In the genomic region with DNA sequence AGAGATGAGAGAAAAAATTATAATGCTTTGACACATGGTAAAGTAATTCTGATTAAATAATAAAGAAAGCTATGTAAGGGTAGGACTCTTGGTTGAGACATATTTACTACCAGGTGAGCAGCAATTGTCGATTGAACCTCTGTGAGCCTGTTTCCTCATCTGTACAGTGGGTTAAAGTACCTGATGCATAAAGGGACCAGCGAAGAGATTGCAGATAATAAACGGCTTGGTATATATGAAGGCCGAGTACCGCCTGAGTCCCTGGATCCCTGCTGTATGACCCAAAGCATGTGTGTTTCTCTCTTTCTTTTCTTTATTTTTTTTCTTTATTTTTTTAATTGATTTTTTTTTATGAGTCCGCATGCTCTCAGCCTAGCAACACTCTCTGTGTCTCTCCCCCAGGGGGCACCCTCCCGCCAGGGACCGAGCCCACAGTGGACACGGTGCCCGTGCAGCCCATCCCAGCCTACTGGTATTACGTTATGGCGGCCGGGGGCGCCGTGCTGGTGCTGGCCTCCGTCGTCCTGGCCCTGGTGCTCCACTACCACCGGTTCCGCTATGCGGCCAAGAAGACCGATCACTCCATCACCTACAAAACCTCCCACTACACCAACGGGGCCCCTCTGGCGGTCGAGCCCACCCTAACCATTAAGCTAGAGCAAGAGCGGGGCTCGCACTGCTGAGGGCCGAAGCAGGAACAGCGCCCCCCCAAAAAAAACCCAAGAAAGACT, we compare ENCODE assay signal across 8 mouse cellular contexts.
DNase-seq lines count a peak whose midpoint lies in the region; ATAC-seq lines count a peak whose summit lies in the region.

No protein-coding gene starts in this region.

- peaks cover 26% of the 10 kb centered on the region for H3K4me1 ChIP-seq in embryonic facial prominence, embryonic 12.5 days
- peaks cover 29% of the 10 kb centered on the region for H3K4me1 ChIP-seq in hindbrain, embryonic 10.5 days (replicated peaks)

- intact Hi-C loops in left cerebral cortex, postnatal 10 days (cut with DNase I), result loop anchor here (2.0 kb wide), 1 partner anchor 133 kb away; no protein-coding TSS in a partner anchor

- H3K27me3 ChIP-seq in embryonic facial prominence, embryonic 12.5 days, result no peaks in the 10 kb centered on the region
- peaks cover 5% of the 10 kb centered on the region; the same call in 1 of the 2 replicates for H3K27me3 ChIP-seq in hindbrain, embryonic 10.5 days (ENCODE audit: insufficient read depth, poor library complexity, severe bottlenecking)

- ATAC-seq in embryonic facial prominence, embryonic 12.5 days (ENCODE audit: insufficient number of reproducible peaks, insufficient read depth, low FRiP score, low TSS enrichment), result no peak; the same call in 1 of the 2 replicates

- H3K9ac ChIP-seq in embryonic facial prominence, embryonic 12.5 days, result no peak overlapping the region

- WGBS in embryonic facial prominence, embryonic 12.5 days, result 34% methylated on average over 28 of the region's 28 CpGs
- 25% methylated on average over 28 of the region's 28 CpGs for WGBS in hindbrain, embryonic 10.5 days

- H3K4me2 ChIP-seq in embryonic facial prominence, embryonic 12.5 days (replicated peaks), result peak overlapping the region; percentile 32

- H3K9me3 ChIP-seq in embryonic facial prominence, embryonic 12.5 days, result no peaks in the 10 kb centered on the region
- H3K9me3 ChIP-seq in hindbrain, embryonic 10.5 days, result no peaks in the 10 kb centered on the region

- H3K4me3 ChIP-seq in embryonic facial prominence, embryonic 12.5 days, result no peak overlapping the region
- peak overlapping the region; percentile 51 for H3K4me3 ChIP-seq in hindbrain, embryonic 10.5 days

- H3K27ac ChIP-seq in embryonic facial prominence, embryonic 12.5 days, result no peak overlapping the region
- peak overlapping the region; percentile 86 for H3K27ac ChIP-seq in hindbrain, embryonic 10.5 days

- DNase-seq in urinary bladder, postnatal 14 days (ENCODE audit: low spot score), result peak; percentile 47
- no peak for DNase-seq in urinary bladder, adult 2 months (ENCODE audit: low spot score)
- DNase-seq in hindbrain, embryonic 10.5 days (ENCODE audit: low spot score), result peak; percentile 80
- peak; percentile 56 to 85 for DNase-seq in left cerebral cortex, postnatal 10 days (ENCODE audit: extremely low spot score in 1 of 2, low spot score in 2 of 2)
- DNase-seq in lung, postnatal 4 days, result peak; percentile 79 to 85
- peak; percentile 75 for DNase-seq in retina, postnatal 1 day
- no peak for DNase-seq in urinary bladder, adult 18-20 months (ENCODE audit: low spot score in 2 of 2)

- 0 out of 2 replicates have a peak, but pooled peaks cover 3% of the 10 kb centered on the region for H3K36me3 ChIP-seq in embryonic facial prominence, embryonic 12.5 days
- no peaks in the 10 kb centered on the region for H3K36me3 ChIP-seq in hindbrain, embryonic 10.5 days

Comparison
In these comparisons a context has a peak if more than half of its experiments do, and no peak if none do; other contexts are left out.
1. DNase-seq: peak in urinary bladder, postnatal 14 days (single experiment), hindbrain, embryonic 10.5 days (single experiment), left cerebral cortex, postnatal 10 days (2 of 2), lung, postnatal 4 days (2 of 2) and retina, postnatal 1 day (single experiment); none in urinary bladder, adult 2 months (single experiment) and urinary bladder, adult 18-20 months (0 of 2).